Mouse (Mus musculus) MEL (cell line): Measurements from ENCODE around the gene Gm20481. TPM values are rescaled to one million over a fixed set of nuclear protein-coding genes. Genes with fewer than 3 reads are reported as not detected.

Experiments
- DNase-seq: peaks from one replicate; pipeline ENCODE4 v3.0.0; 2011; ENCODE audit warnings: low read depth, low spot score
- H3K27ac ChIP-seq: 2 replicates; pipeline ENCODE4 v1.5.1; 2012; ENCODE audit warnings: low read depth, mild to moderate bottlenecking, control low read depth, low read length, moderate library complexity; ENCODE audit not compliant: control insufficient read depth
- H3K27me3 ChIP-seq, 2 experiments: fragments of 150-350 bp in 1 of 2; sonication (generic) in 1 of 2; 2 replicates each; pipeline ENCODE4 v1.6.1; 2012; ENCODE audit warnings: low read length in 2 of 2, mild to moderate bottlenecking in 2 of 2, improper control_type of control experiment in 1 of 2, moderate library complexity in 1 of 2; ENCODE audit not compliant: insufficient read depth in 2 of 2, control insufficient read depth in 1 of 2
- H3K36me3 ChIP-seq, 2 experiments: 2 replicates each; pipeline ENCODE4 v1.6.1; 2012 to 2014; ENCODE audit warnings: low read length in 2 of 2, improper control_type of control experiment in 1 of 2, inconsistent platforms in 1 of 2, mild to moderate bottlenecking in 1 of 2; ENCODE audit not compliant: insufficient read depth in 2 of 2, control insufficient read depth in 1 of 2
- H3K4me1 ChIP-seq, 2 experiments: fragments of 150-350 bp in 1 of 2; sonication (generic) in 1 of 2; 2 replicates each; pipeline ENCODE4 v1.6.1; 2012; ENCODE audit warnings: low read length in 2 of 2, improper control_type of control experiment in 1 of 2, mild to moderate bottlenecking in 1 of 2; ENCODE audit not compliant: insufficient read depth in 2 of 2, control insufficient read depth in 1 of 2
- H3K4me3 ChIP-seq, 2 experiments: fragments of 150-350 bp in 1 of 2; sonication (generic) in 1 of 2; 2 replicates each; pipeline ENCODE4 v1.5.1; 2012; ENCODE audit warnings: low read depth in 2 of 2, low read length in 2 of 2, mild to moderate bottlenecking in 2 of 2, moderate library complexity in 2 of 2, control low read depth in 1 of 2, improper control_type of control experiment in 1 of 2; ENCODE audit not compliant: control insufficient read depth in 1 of 2, insufficient read depth in 1 of 2
- H3K79me2 ChIP-seq: 2 replicates; pipeline ENCODE4 v1.6.1; 2012; ENCODE audit warnings: mild to moderate bottlenecking, low read length, moderate library complexity; ENCODE audit not compliant: control insufficient read depth, poor library complexity, insufficient read depth
- H3K9ac ChIP-seq: 2 replicates; pipeline ENCODE4 v1.6.1; 2012; ENCODE audit warnings: low read depth, mild to moderate bottlenecking, control low read depth, low read length, moderate library complexity; ENCODE audit not compliant: control insufficient read depth, poor library complexity, severe bottlenecking
- H3K9me3 ChIP-seq: fragments of 150-350 bp; sonication (generic); replicated peaks from 2 replicates; pipeline ENCODE4 v1.6.1; 2012; ENCODE audit warnings: mild to moderate bottlenecking, low read length, improper control_type of control experiment, moderate library complexity; ENCODE audit not compliant: insufficient read depth
- CHD1 ChIP-seq: IDR thresholded peaks from 2 replicates; pipeline ENCODE4 v1.6.1; 2012; ENCODE audit warnings: low read depth, mild to moderate bottlenecking, inconsistent platforms, low read length, improper control_type of control experiment
- CHD2 ChIP-seq: IDR thresholded peaks from 2 replicates; pipeline ENCODE4 v1.6.1; 2011; ENCODE audit warnings: low read length, improper control_type of control experiment
- CTCF ChIP-seq, 3 experiments: IDR thresholded peaks in 2 of 3; conservative IDR thresholded peaks in 1 of 3; 2 replicates each; pipeline ENCODE4 v1.5.1; 2011 to 2012; ENCODE audit warnings: low read length in 3 of 3, low read depth in 2 of 3, mild to moderate bottlenecking in 2 of 3, improper control_type of control experiment in 1 of 3, inconsistent platforms in 1 of 3, mixed read lengths in 1 of 3, moderate library complexity in 1 of 3; ENCODE audit not compliant: control insufficient read depth in 1 of 3, insufficient read depth in 1 of 3, poor library complexity in 1 of 3, severe bottlenecking in 1 of 3
- EP300 ChIP-seq, 2 experiments: IDR thresholded peaks; 2 replicates each; pipeline ENCODE4 v1.6.1; 2011; ENCODE audit warnings: improper control_type of control experiment in 2 of 2, low read length in 2 of 2, low read depth in 1 of 2, mild to moderate bottlenecking in 1 of 2
- ETS1 ChIP-seq: IDR thresholded peaks from 2 replicates; pipeline ENCODE4 v1.6.1; 2012; ENCODE audit warnings: low read depth, mild to moderate bottlenecking, inconsistent platforms, low read length, improper control_type of control experiment, moderate library complexity
- GATA1 ChIP-seq: IDR thresholded peaks from 2 replicates; pipeline ENCODE4 v1.6.1; 2011; ENCODE audit warnings: low read depth, low read length, improper control_type of control experiment
- MAX ChIP-seq: IDR thresholded peaks from 2 replicates; pipeline ENCODE4 v1.6.1; 2011; ENCODE audit warnings: low read length, improper control_type of control experiment
- MXI1 ChIP-seq: IDR thresholded peaks from 2 replicates; pipeline ENCODE4 v1.6.1; 2011; ENCODE audit warnings: mild to moderate bottlenecking, low read depth, low read length, improper control_type of control experiment
- NELFE ChIP-seq: IDR thresholded peaks from 2 replicates; pipeline ENCODE4 v1.6.1; 2011; ENCODE audit warnings: low read depth, low read length, improper control_type of control experiment
- NRF1 ChIP-seq: IDR thresholded peaks from 2 replicates; pipeline ENCODE4 v1.6.1; 2014; ENCODE audit warnings: low read depth, mild to moderate bottlenecking, inconsistent platforms, low read length, improper control_type of control experiment, moderate library complexity; ENCODE audit not compliant: poor library complexity, insufficient read depth, severe bottlenecking
- POLR2AphosphoS5 ChIP-seq: IDR thresholded peaks from 2 replicates; pipeline ENCODE4 v1.6.1; 2012; ENCODE audit warnings: low read depth, borderline replicate concordance, mild to moderate bottlenecking, inconsistent platforms, low read length, moderate library complexity, mixed read lengths
- RAD21 ChIP-seq: IDR thresholded peaks from 2 replicates; pipeline ENCODE4 v1.6.1; 2011; ENCODE audit warnings: mild to moderate bottlenecking, low read depth, low read length, improper control_type of control experiment
- SMC3 ChIP-seq: IDR thresholded peaks from 2 replicates; pipeline ENCODE4 v1.6.1; 2011; ENCODE audit warnings: low read depth, low read length, improper control_type of control experiment
- TAL1 ChIP-seq: IDR thresholded peaks from 2 replicates; pipeline ENCODE4 v1.6.1; 2012; ENCODE audit warnings: mild to moderate bottlenecking, inconsistent platforms, low read length, moderate library complexity, mixed read lengths
- TCF12 ChIP-seq: IDR thresholded peaks from 2 replicates; pipeline ENCODE4 v1.6.1; 2014; ENCODE audit warnings: low read depth, mild to moderate bottlenecking, inconsistent platforms, low read length, improper control_type of control experiment, moderate library complexity
- UBTF ChIP-seq: IDR thresholded peaks from 2 replicates; pipeline ENCODE4 v1.6.1; 2012; ENCODE audit warnings: low read depth, mild to moderate bottlenecking, inconsistent platforms, low read length, improper control_type of control experiment, moderate library complexity, borderline replicate concordance; ENCODE audit not compliant: insufficient read depth
- USF1 ChIP-seq: IDR thresholded peaks from 2 replicates; pipeline ENCODE4 v1.6.1; 2014; ENCODE audit warnings: low read depth, mild to moderate bottlenecking, inconsistent platforms, low read length, improper control_type of control experiment, moderate library complexity
- ZMIZ1 ChIP-seq: IDR thresholded peaks from 2 replicates; pipeline ENCODE4 v1.6.1; 2012; ENCODE audit warnings: low read depth, mild to moderate bottlenecking, inconsistent platforms, low read length, improper control_type of control experiment, moderate library complexity
- ZNF384 ChIP-seq: IDR thresholded peaks from 2 replicates; pipeline ENCODE4 v1.6.1; 2012; ENCODE audit warnings: low read depth, mild to moderate bottlenecking, inconsistent platforms, low read length, improper control_type of control experiment
- polyA plus RNA-seq, 2 experiments: library from polyadenylated mRNA; stranded (reverse) in 1 of 2; unstranded in 1 of 2; fragments of >175 nt in 1 of 2; fragments of >200 nt in 1 of 2; gene quantifications; 2 replicates each; pipeline versions ENCODE4 v1.2.1 to v1.2.4; 2012; ENCODE audit warnings: low replicate concordance in 2 of 2, low read depth in 1 of 2; ENCODE audit not compliant: insufficient read length in 2 of 2, insufficient read depth in 1 of 2, missing spikeins in 1 of 2
- total RNA-seq: library from RNA; depleted of rRNA; stranded (reverse); fragments of 300-350 nt; gene quantifications from 2 replicates; pipeline ENCODE4 v1.2.3, GENCODE M21; 2012

The Gm20481 gene
- total and polyA plus RNA-seq, 3 experiments = not detected

DNA sequence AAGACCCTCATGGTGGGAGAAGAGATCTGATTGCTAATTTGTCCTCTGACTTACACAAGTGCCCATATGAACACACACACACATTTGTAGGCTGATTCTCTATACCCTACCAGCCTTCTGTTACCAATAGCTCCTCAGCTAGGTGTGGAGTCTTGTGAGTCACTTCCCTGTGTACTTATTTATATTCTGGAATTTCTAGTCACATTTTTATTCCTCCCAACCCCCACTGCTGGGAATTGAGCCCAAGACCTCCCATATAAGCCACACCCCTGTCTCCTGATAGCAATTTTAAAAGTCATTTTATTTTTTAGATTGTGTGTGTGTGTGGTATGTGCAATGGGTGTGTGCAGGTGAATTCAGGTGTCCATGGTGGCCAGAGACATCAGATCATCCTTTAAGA is 25.4 kb upstream of the Gm20481 start:
- no peak overlapping the region for H3K9ac ChIP-seq
- no peak for TF ChIP-seq GATA1
- no peak for TF ChIP-seq RAD21
- TF ChIP-seq TCF12 = no peak
- no peak for TF ChIP-seq NELFE
- TF ChIP-seq ETS1 = no peak
- no peak for TF ChIP-seq CHD2
- TF ChIP-seq USF1 = no peak
- TF ChIP-seq EP300 (IDR thresholded peaks at IDR 0.05; ENCODE audit: low read depth in 1 of 2, low read length in 2 of 2) = no peak
- no peak for TF ChIP-seq ZMIZ1
- no peak for TF ChIP-seq TAL1
- no peak for TF ChIP-seq SMC3
- TF ChIP-seq MXI1 = no peak
- no peak for TF ChIP-seq CTCF (IDR thresholded peaks at IDR 0.05 in 2 of 3, conservative IDR thresholded peaks at IDR 0.05 in 1 of 3; ENCODE audit: control insufficient read depth in 1 of 3, insufficient read depth in 1 of 3, low read depth in 2 of 3, low read length in 3 of 3, poor library complexity in 1 of 3, severe bottlenecking in 1 of 3)
- H3K4me3 ChIP-seq = no peak overlapping the region
- no peak for DNase-seq
- peaks cover 0 to 13% of the 10 kb centered on the region in 2 experiments; a peak in 2 of 4 replicates for H3K36me3 ChIP-seq
- no peaks in the 10 kb centered on the region for H3K9me3 ChIP-seq
- no peak overlapping the region for H3K27ac ChIP-seq
- no peaks in the 10 kb centered on the region for H3K27me3 ChIP-seq
- peaks cover 2 to 10% of the 10 kb centered on the region in 2 experiments for H3K4me1 ChIP-seq
- no peaks in the 10 kb centered on the region for H3K79me2 ChIP-seq

- no peak overlapping the region for H3K27ac ChIP-seq
- H3K36me3 ChIP-seq = peaks cover 0 to 19% of the 10 kb centered on the region in 2 experiments; a peak in 3 of 4 replicates
- H3K27me3 ChIP-seq = no peaks in the 10 kb centered on the region
- no peaks in the 10 kb centered on the region for H3K9me3 ChIP-seq
- DNase-seq = no peak
- peaks cover 15% of the 10 kb centered on the region for H3K79me2 ChIP-seq
- H3K4me3 ChIP-seq = no peak overlapping the region
- H3K4me1 ChIP-seq = peaks cover 2 to 5% of the 10 kb centered on the region in 2 experiments; a peak in 3 of 4 replicates
- no peak for TF ChIP-seq TCF12
- no peak for TF ChIP-seq POLR2AphosphoS5
- no peak for TF ChIP-seq RAD21
- TF ChIP-seq EP300 (IDR thresholded peaks at IDR 0.05; ENCODE audit: low read depth in 1 of 2, low read length in 2 of 2) = no peak
- TF ChIP-seq NRF1 = no peak
- no peak for TF ChIP-seq UBTF
- no peak for TF ChIP-seq ZMIZ1
- no peak for TF ChIP-seq CHD1
- no peak for TF ChIP-seq MAX
- TF ChIP-seq TAL1 = no peak
- no peak for TF ChIP-seq ZNF384
- H3K9ac ChIP-seq = no peak overlapping the region
Observed at GRCm38 (mm10) chr17:34946486-34947140, 23.1 kb upstream of the Gm20481 start.
